Mouse (Mus musculus) lung, embryonic 14.5 days (tissue): ENCODE measurements around the gene Tfam. TPM values are rescaled to one million over a fixed set of nuclear protein-coding genes. Genes with fewer than 3 reads are reported as not detected.

Experiments used
- ATAC-seq: fragments of 200-750 bp; cut with Nextera tagmentation; 2 replicates; pipeline ENCODE4 v1.8.0; 2017; ENCODE audit warnings: mild to moderate bottlenecking, moderate TSS enrichment, moderate library complexity; ENCODE audit not compliant: insufficient read depth
- DNase-seq: peaks from one replicate; pipeline ENCODE4 v3.0.0-alpha.2; 2015
- H3K27ac ChIP-seq: fragments of 300-500 bp; sonication (generic); 2 replicates; pipeline ENCODE4 v1.5.1; 2014; ENCODE audit warnings: low read depth, mild to moderate bottlenecking, moderate library complexity
- H3K27me3 ChIP-seq: fragments of 300-500 bp; sonication (generic); 2 replicates; pipeline ENCODE4 v1.6.1; 2014; ENCODE audit warnings: low read length, control low read depth; ENCODE audit not compliant: insufficient read depth
- H3K36me3 ChIP-seq: fragments of 300-500 bp; sonication (generic); 2 replicates; pipeline ENCODE4 v1.6.1; 2014; ENCODE audit warnings: control low read depth; ENCODE audit not compliant: insufficient read depth
- H3K4me1 ChIP-seq: fragments of 300-500 bp; sonication (generic); 2 replicates; pipeline ENCODE4 v1.6.1; 2014; ENCODE audit warnings: antibody characterized with exemption, control low read depth; ENCODE audit not compliant: insufficient read depth
- H3K4me2 ChIP-seq: fragments of 300-500 bp; sonication (generic); 2 replicates; pipeline ENCODE4 v1.6.1; 2014; ENCODE audit warnings: mild to moderate bottlenecking
- H3K4me3 ChIP-seq: fragments of 300-500 bp; sonication (generic); 2 replicates; pipeline ENCODE4 v1.5.1; 2014; ENCODE audit warnings: low read depth, low read length
- H3K9ac ChIP-seq: fragments of 300-500 bp; sonication (generic); 2 replicates; pipeline ENCODE4 v1.6.1; 2014
- H3K9me3 ChIP-seq: fragments of 300-500 bp; sonication (generic); 2 replicates; pipeline ENCODE4 v1.6.1; 2016; ENCODE audit warnings: low read depth, low read length, control low read depth
- CTCF ChIP-seq: IDR thresholded peaks from 2 replicates; pipeline ENCODE4 v1.5.1; 2016; ENCODE audit warnings: antibody characterized with exemption, low read depth
- WGBS: fragments of 180-500 bp; shearing (Covaris S2); extraction: QIAGEN DNeasy Blood & Tissue Kit; methylation state at CpG from one replicate; pipeline ENCODE4 v1.1.7; 2014; 5-methylcytosine and 5-hydroxymethylcytosine counted together
- polyA plus RNA-seq: library from polyadenylated mRNA; unstranded; fragments of >200 nt; fragmentation: Nextera tagmentation; extraction: Ambion mirVana; gene quantifications from 2 replicates; pipeline ENCODE4 v1.2.1, GENCODE M21; 2014

The Tfam gene
- polyA plus RNA-seq, 1 experiment from 2014 or later = 71.3 TPM

- H3K4me1 ChIP-seq = no peaks in the 10 kb centered on the region
- no peak for TF ChIP-seq CTCF
- H3K36me3 ChIP-seq = peaks cover 10% of the 10 kb centered on the region; the same call in 1 of the 2 replicates
- H3K9ac ChIP-seq = no peak overlapping the region
- ATAC-seq (no peak), DNase-seq (no peak)
- no peaks in the 10 kb centered on the region for H3K9me3 ChIP-seq
- no peak overlapping the region for H3K27ac ChIP-seq
- no peaks in the 10 kb centered on the region for H3K27me3 ChIP-seq
- H3K4me3 ChIP-seq = no peak overlapping the region
- no peak overlapping the region for H3K4me2 ChIP-seq
- 80% methylated on average over 4 of the region's 4 CpGs for WGBS
These were observed 27.0 kb upstream of the Tfam start for GRCm38 (mm10) chr10:71265067-71265466.

- H3K27me3 ChIP-seq = no peaks in the 10 kb centered on the region
- DNase-seq (no peak), ATAC-seq (no peak)
- H3K4me3 ChIP-seq = no peak overlapping the region
- H3K36me3 ChIP-seq = peaks cover 31% of the 10 kb centered on the region
- WGBS = 78% methylated on average over 8 of the region's 8 CpGs
- H3K4me1 ChIP-seq = no peaks in the 10 kb centered on the region
- H3K9ac ChIP-seq = no peak overlapping the region
- H3K9me3 ChIP-seq = no peaks in the 10 kb centered on the region
- H3K27ac ChIP-seq = no peak overlapping the region
- TF ChIP-seq CTCF = no peak
- no peak overlapping the region for H3K4me2 ChIP-seq
These were observed 23.6 kb upstream of the Tfam start for GRCm38 (mm10) chr10:71261637-71262036.

GRCm38 (mm10) chr10:71258943-71259342 lies 20.9 kb upstream of the Tfam start:
- Histone ChIP-seq H3K36me3 (peaks cover 46% of the 10 kb centered on the region), H3K4me2 (no peak overlapping the region), H3K27ac (no peak overlapping the region), H3K4me3 (no peak overlapping the region), H3K27me3 (no peaks in the 10 kb centered on the region), H3K9ac (no peak overlapping the region), H3K9me3 (no peaks in the 10 kb centered on the region), H3K4me1 (no peaks in the 10 kb centered on the region)
- ATAC-seq (no peak), DNase-seq (no peak)
- TF ChIP-seq CTCF = no peak
- WGBS = 83% methylated on average over 5 of the region's 5 CpGs

- DNase-seq = no peak
- no peaks in the 10 kb centered on the region for H3K4me1 ChIP-seq
- WGBS = 74% methylated on average over 8 of the region's 8 CpGs
- no peaks in the 10 kb centered on the region for H3K9me3 ChIP-seq
- H3K4me3 ChIP-seq = no peak overlapping the region
- no peak overlapping the region for H3K9ac ChIP-seq
- ATAC-seq = no peak
- H3K4me2 ChIP-seq = no peak overlapping the region
- H3K36me3 ChIP-seq = peaks cover 46% of the 10 kb centered on the region
- H3K27me3 ChIP-seq = no peaks in the 10 kb centered on the region
- H3K27ac ChIP-seq = no peak overlapping the region
- no peak for TF ChIP-seq CTCF
These were observed 20.4 kb upstream of the Tfam start for GRCm38 (mm10) chr10:71258516-71258915.

GRCm38 (mm10) chr10:71253147-71253546 lies 15.1 kb upstream of the Tfam start:
- no peak for ATAC-seq
- peaks cover 24% of the 10 kb centered on the region for H3K36me3 ChIP-seq
- no peak overlapping the region for H3K4me3 ChIP-seq
- H3K4me2 ChIP-seq = no peak overlapping the region
- no peaks in the 10 kb centered on the region for H3K9me3 ChIP-seq
- H3K4me1 ChIP-seq = no peaks in the 10 kb centered on the region
- H3K9ac ChIP-seq = no peak overlapping the region
- H3K27ac ChIP-seq = no peak overlapping the region
- no peak for DNase-seq
- WGBS = 72% methylated on average over 4 of the region's 4 CpGs
- H3K27me3 ChIP-seq = no peaks in the 10 kb centered on the region
- TF ChIP-seq CTCF = no peak

DNA sequence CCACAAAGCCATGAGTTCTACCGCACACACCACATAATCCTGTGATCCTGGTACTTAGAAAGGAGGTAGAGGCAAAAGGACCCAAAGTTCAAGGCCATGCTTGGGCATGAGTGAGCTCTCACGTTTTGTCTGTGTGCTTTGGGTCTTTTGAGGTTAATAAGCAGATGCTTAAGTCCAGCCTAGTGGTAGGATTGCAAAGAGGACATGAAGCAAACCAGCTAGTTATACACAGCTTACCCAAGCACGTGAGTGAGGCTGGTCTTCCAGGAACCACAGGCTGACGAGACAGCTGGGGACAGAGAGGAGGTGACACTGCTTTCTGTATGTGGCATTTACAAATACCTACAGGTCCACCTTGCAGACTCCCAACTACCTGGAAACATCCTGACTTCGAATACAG lies 14.3 kb upstream of the Tfam start:
- no peak overlapping the region for H3K4me3 ChIP-seq
- WGBS = 73% methylated on average over 5 of the region's 5 CpGs

DNA sequence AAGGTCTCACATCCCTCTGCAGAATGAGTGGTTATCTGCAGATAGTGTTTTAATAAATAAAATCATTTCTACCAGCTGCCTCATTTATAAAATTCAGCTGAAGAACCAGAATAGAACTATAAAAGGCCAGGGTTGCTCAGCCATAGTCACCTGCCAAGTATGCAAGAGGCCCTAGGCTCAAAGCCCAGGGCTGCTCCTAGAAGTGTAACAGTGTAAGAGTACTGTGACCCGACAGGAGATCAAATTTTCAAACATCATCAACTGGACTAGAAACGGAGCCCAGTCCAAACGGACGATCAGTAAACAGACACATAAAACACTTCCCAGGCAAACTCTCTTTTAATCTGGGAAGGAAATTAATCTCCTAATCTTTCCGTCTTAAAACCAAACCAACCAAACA lies 13.8 kb upstream of the Tfam start:
- Histone ChIP-seq H3K36me3 (peaks cover 17% of the 10 kb centered on the region), H3K4me1 (no peaks in the 10 kb centered on the region), H3K4me2 (no peak overlapping the region), H3K9me3 (no peaks in the 10 kb centered on the region), H3K27ac (no peak overlapping the region), H3K27me3 (no peaks in the 10 kb centered on the region), H3K9ac (no peak overlapping the region), H3K4me3 (no peak overlapping the region)
- TF ChIP-seq CTCF = no peak
- no peak for DNase-seq
- no peak for ATAC-seq
- WGBS = 63% methylated on average over 5 of the region's 5 CpGs

More for the DNA sequence above, 14.3 kb upstream of the Tfam start:
- Histone ChIP-seq H3K36me3 (peaks cover 18% of the 10 kb centered on the region), H3K27ac (no peak overlapping the region), H3K27me3 (no peaks in the 10 kb centered on the region), H3K4me1 (no peaks in the 10 kb centered on the region), H3K4me2 (no peak overlapping the region), H3K9me3 (no peaks in the 10 kb centered on the region), H3K9ac (no peak overlapping the region)
- DNase-seq (no peak), ATAC-seq (no peak)
- TF ChIP-seq CTCF = no peak

DNA sequence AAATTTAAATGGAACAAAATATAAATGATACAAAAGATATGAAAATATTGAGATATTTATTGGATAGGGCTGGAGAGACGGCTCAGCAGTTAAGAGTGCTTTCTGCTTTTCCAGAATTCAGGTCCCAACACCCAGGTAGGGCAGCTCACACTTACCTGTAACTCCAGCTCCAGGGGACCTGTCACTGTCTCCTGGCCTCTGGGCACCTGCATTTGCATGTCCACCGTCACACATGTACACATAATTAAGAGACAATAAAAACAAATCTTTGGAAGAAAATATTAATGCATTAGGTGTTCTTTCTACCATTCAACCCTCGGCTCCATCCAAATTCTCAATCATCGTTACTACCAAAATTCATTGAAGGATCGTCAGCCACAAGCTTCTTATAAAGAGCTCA lies 13.2 kb upstream of the Tfam start:
- no peak for ATAC-seq
- Histone ChIP-seq H3K4me3 (no peak overlapping the region), H3K27me3 (no peaks in the 10 kb centered on the region), H3K36me3 (peaks cover 11% of the 10 kb centered on the region), H3K27ac (no peak overlapping the region), H3K4me1 (no peaks in the 10 kb centered on the region), H3K9me3 (no peaks in the 10 kb centered on the region), H3K9ac (no peak overlapping the region), H3K4me2 (no peak overlapping the region)
- WGBS = 87% methylated on average over 5 of the region's 5 CpGs
- DNase-seq = no peak
- TF ChIP-seq CTCF = no peak
